Mouse (Mus musculus): ENCODE results near the gene Kctd2. TPM values are rescaled to one million over a fixed set of nuclear protein-coding genes. Genes with fewer than 3 reads are reported as not detected.
A peak's percentile ranks its signal among the peaks of the same experiment; 100 is the strongest.
"Not testable (repeated sequence)": the region's sequence is repeated elsewhere in the genome, so short reads cannot be mapped to it uniquely, and the experiment has no call there.

The Kctd2 gene
- polyA plus RNA-seq, 1 experiment from 2014 or later = 25.3 TPM

- Histone ChIP-seq H3K4me1 (replicated peaks) (peaks cover 28% of the 10 kb centered on the region), H3K27ac (peak within 1 kb of the TSS; percentile 80), H3K27me3 (no peaks in the 10 kb centered on the region)
Observed at GRCm38 (mm10) chr11:115475025-115475757, 55.3 kb downstream of the Kctd2 start, which contains the start of gene Armc7. TSS of gene Armc7 (plus strand) at chr11:115475667.

GRCm38 (mm10) chr11:115475758-115476237 lies 55.9 kb downstream of the Kctd2 start:
- no peaks in the 10 kb centered on the region for H3K27me3 ChIP-seq
- peak overlapping the region; percentile 82 for H3K4me3 ChIP-seq (replicated peaks)
- peak overlapping the region; percentile 29; the same call in 1 of the 2 replicates for H3K27ac ChIP-seq
- peak overlapping the region; percentile 73 for H3K9ac ChIP-seq (replicated peaks)
- H3K4me1 ChIP-seq (replicated peaks) = peaks cover 28% of the 10 kb centered on the region
- no peaks in the 10 kb centered on the region for H3K9me3 ChIP-seq
- H3K36me3 ChIP-seq = peaks cover 6% of the 10 kb centered on the region
- peak; percentile 58 for ATAC-seq (ENCODE audit: insufficient number of reproducible peaks, insufficient read depth, low FRiP score, low TSS enrichment, low read depth)
- 3% methylated on average over 28 of the region's 28 CpGs for WGBS
- H3K4me2 ChIP-seq = peak overlapping the region; percentile 95

More at GRCm38 (mm10) chr11:115475025-115475757, 55.3 kb downstream of the Kctd2 start, which contains the start of gene Armc7:
- under 1% methylated on average over 26 of the region's 26 CpGs for WGBS
- Histone ChIP-seq H3K9ac (replicated peaks) (peak within 1 kb of the TSS; percentile 73), H3K36me3 (peaks cover 5% of the 10 kb centered on the region), H3K4me3 (replicated peaks) (peak within 1 kb of the TSS; percentile 82), H3K4me2 (peak within 1 kb of the TSS; percentile 95), H3K9me3 (no peaks in the 10 kb centered on the region)
- ATAC-seq (ENCODE audit: insufficient number of reproducible peaks, insufficient read depth, low FRiP score, low TSS enrichment, low read depth) = peak; percentile 94

- not testable (repeated sequence) for H3K9me3 ChIP-seq; H3K9ac ChIP-seq (replicated peaks); ATAC-seq (ENCODE audit: insufficient number of reproducible peaks, insufficient read depth, low FRiP score, low TSS enrichment, low read depth); H3K27me3 ChIP-seq; H3K27ac ChIP-seq; H3K36me3 ChIP-seq
- 83% methylated on average over 4 of the region's 4 CpGs for WGBS
- H3K4me3 ChIP-seq (replicated peaks) = 0 out of 2 replicates have a peak overlapping the region, but pooled peaks have one; percentile 82
- peak overlapping the region; percentile 95 for H3K4me2 ChIP-seq
- H3K4me1 ChIP-seq (replicated peaks) = peaks cover 28% of the 10 kb centered on the region
Observed at GRCm38 (mm10) chr11:115476630-115477029, 56.7 kb downstream of the Kctd2 start.

- H3K27me3 ChIP-seq; H3K27ac ChIP-seq; ATAC-seq (ENCODE audit: insufficient number of reproducible peaks, insufficient read depth, low FRiP score, low TSS enrichment, low read depth); H3K4me2 ChIP-seq; H3K9ac ChIP-seq (replicated peaks); H3K4me3 ChIP-seq (replicated peaks); H3K9me3 ChIP-seq; H3K36me3 ChIP-seq: not testable (repeated sequence)
- H3K4me1 ChIP-seq (replicated peaks) = peaks cover 28% of the 10 kb centered on the region
- 84% methylated on average over 7 of the region's 7 CpGs for WGBS
Observed at GRCm38 (mm10) chr11:115477388-115477787, 57.5 kb downstream of the Kctd2 start.

GRCm38 (mm10) chr11:115478296-115478938 lies 58.5 kb downstream of the Kctd2 start:
- H3K9me3 ChIP-seq = no peaks in the 10 kb centered on the region
- peaks cover 6% of the 10 kb centered on the region for H3K36me3 ChIP-seq
- H3K27ac ChIP-seq = no peak overlapping the region
- no peak overlapping the region for H3K9ac ChIP-seq (replicated peaks)
- ATAC-seq (ENCODE audit: insufficient number of reproducible peaks, insufficient read depth, low FRiP score, low TSS enrichment, low read depth) = no peak
- peaks cover 25% of the 10 kb centered on the region for H3K4me1 ChIP-seq (replicated peaks)
- H3K4me2 ChIP-seq = no peak overlapping the region
- H3K4me3 ChIP-seq (replicated peaks) = no peak overlapping the region
- 84% methylated on average over 9 of the region's 9 CpGs for WGBS
- H3K27me3 ChIP-seq = no peaks in the 10 kb centered on the region

Small RNA genes within 50 kb of the gene (microRNA-seq; reads per million reads assigned to microRNA genes)
- gene Mir3968 = 0.70 reads per million

Other genes with a start within 250 kb of the Kctd2 start
- gene Tmem104, start 232.6 kb upstream of the Kctd2 start, polyA plus RNA-seq (2016; fragmentation: Nextera tagmentation; extraction: Ambion mirVana) = 5.8 and 8.2 TPM in 2 replicates
- 17.8 and 23.6 TPM in 2 replicates for gene Nat9, start 232.3 kb upstream of the Kctd2 start, polyA plus RNA-seq (2016; fragmentation: Nextera tagmentation; extraction: Ambion mirVana)
- 0.09 and 0.21 TPM in 2 replicates for gene Grin2c, start 152.9 kb upstream of the Kctd2 start, polyA plus RNA-seq (2016; fragmentation: Nextera tagmentation; extraction: Ambion mirVana)
- 13.2 and 16.1 TPM in 2 replicates for gene Fdxr, start 143.1 kb upstream of the Kctd2 start, polyA plus RNA-seq (2016; fragmentation: Nextera tagmentation; extraction: Ambion mirVana)
- 0.10 and 0.15 TPM in 2 replicates for gene Fads6, start 122.5 kb upstream of the Kctd2 start, polyA plus RNA-seq (2016; fragmentation: Nextera tagmentation; extraction: Ambion mirVana)
- 0.56 TPM in 1 of 2 replicates, not detected in the other for gene Otop2, start 113.0 kb upstream of the Kctd2 start, polyA plus RNA-seq (2016; fragmentation: Nextera tagmentation; extraction: Ambion mirVana)
- gene Ush1g, start 98.1 kb upstream of the Kctd2 start, polyA plus RNA-seq (2016; fragmentation: Nextera tagmentation; extraction: Ambion mirVana) = not detected in 2 replicates
- not detected in 2 replicates for gene Otop3, start 85.4 kb upstream of the Kctd2 start, polyA plus RNA-seq (2016; fragmentation: Nextera tagmentation; extraction: Ambion mirVana)
- gene Hid1, start 52.4 kb upstream of the Kctd2 start, polyA plus RNA-seq (2016; fragmentation: Nextera tagmentation; extraction: Ambion mirVana) = 2.2 and 2.5 TPM in 2 replicates
- 19.7 and 19.9 TPM in 2 replicates for gene Cdr2l, start 38.2 kb upstream of the Kctd2 start, polyA plus RNA-seq (2016; fragmentation: Nextera tagmentation; extraction: Ambion mirVana)
- gene Mrpl58, start 16.4 kb upstream of the Kctd2 start, polyA plus RNA-seq (2016; fragmentation: Nextera tagmentation; extraction: Ambion mirVana) = 175 and 182 TPM in 2 replicates
- gene Atp5h, start 166 bp upstream of the Kctd2 start, polyA plus RNA-seq (2016; fragmentation: Nextera tagmentation; extraction: Ambion mirVana) = 960 and 975 TPM in 2 replicates
- 0.10 TPM in 1 of 2 replicates, not detected in the other for gene Trim80, start 20.4 kb downstream of the Kctd2 start, polyA plus RNA-seq (2016; fragmentation: Nextera tagmentation; extraction: Ambion mirVana)
- 0.15 TPM in 1 of 2 replicates, not detected in the other for gene Slc16a5, start 42.3 kb downstream of the Kctd2 start, polyA plus RNA-seq (2016; fragmentation: Nextera tagmentation; extraction: Ambion mirVana)
- 7.5 and 9.6 TPM in 2 replicates for gene Armc7, start 55.5 kb downstream of the Kctd2 start, polyA plus RNA-seq (2016; fragmentation: Nextera tagmentation; extraction: Ambion mirVana)
- 66.2 and 78.2 TPM in 2 replicates for gene Nt5c, start 71.7 kb downstream of the Kctd2 start, polyA plus RNA-seq (2016; fragmentation: Nextera tagmentation; extraction: Ambion mirVana)
- 512 and 557 TPM in 2 replicates for gene Jpt1, start 94.3 kb downstream of the Kctd2 start, polyA plus RNA-seq (2016; fragmentation: Nextera tagmentation; extraction: Ambion mirVana)
- gene Sumo2, start 116.1 kb downstream of the Kctd2 start, polyA plus RNA-seq (2016; fragmentation: Nextera tagmentation; extraction: Ambion mirVana) = 1,335 and 1,406 TPM in 2 replicates
- 211 and 212 TPM in 2 replicates for gene Nup85, start 144.3 kb downstream of the Kctd2 start, polyA plus RNA-seq (2016; fragmentation: Nextera tagmentation; extraction: Ambion mirVana)
- 96.0 and 106 TPM in 2 replicates for gene Mrps7, start 183.8 kb downstream of the Kctd2 start, polyA plus RNA-seq (2016; fragmentation: Nextera tagmentation; extraction: Ambion mirVana)
- gene Gga3, start 183.9 kb downstream of the Kctd2 start, polyA plus RNA-seq (2016; fragmentation: Nextera tagmentation; extraction: Ambion mirVana) = 20.3 and 21.7 TPM in 2 replicates
- 18.2 and 18.6 TPM in 2 replicates for gene Mif4gd, start 192.8 kb downstream of the Kctd2 start, polyA plus RNA-seq (2016; fragmentation: Nextera tagmentation; extraction: Ambion mirVana)
- gene Slc25a19, start 208.2 kb downstream of the Kctd2 start, polyA plus RNA-seq (2016; fragmentation: Nextera tagmentation; extraction: Ambion mirVana) = 24.1 and 34.0 TPM in 2 replicates

All from limb, embryonic 12.5 days (tissue).